In the genomic region with DNA sequence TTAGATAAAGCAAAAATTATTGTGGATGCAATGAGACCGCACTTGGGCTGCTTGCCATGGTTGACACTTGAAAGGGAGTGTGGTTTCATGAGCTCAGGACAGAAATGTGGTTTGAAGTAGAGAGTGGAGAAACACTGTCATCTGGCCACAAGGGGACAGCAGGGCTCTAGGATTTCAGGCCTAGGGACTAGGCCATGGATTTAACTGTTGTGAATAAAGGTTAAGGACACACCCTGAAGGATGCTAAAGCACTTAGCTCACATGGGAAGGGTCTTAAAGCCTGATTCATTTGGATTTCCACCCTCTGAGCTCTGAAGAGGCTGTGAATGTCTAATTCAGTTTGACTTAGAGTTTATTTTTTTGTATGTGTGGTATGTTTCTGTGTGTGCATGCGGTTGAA, we compare ENCODE assay signal across 9 mouse cellular contexts. TPM values are rescaled to one million over a fixed set of nuclear protein-coding genes. Genes with fewer than 3 reads are reported as not detected.
DNase-seq lines count a peak whose midpoint lies in the region; ATAC-seq and TF ChIP-seq lines count a peak whose summit lies in the region.
"Had no signal": no experiment of that assay in that cellular context is flagged by ENCODE, and none has a peak within 500 bp of the region (broad histone marks: within the 10 kb centered on the region; RNA-seq: fewer than 3 reads in every experiment).

No protein-coding gene starts in this region.

- 91% methylated on average over 2 of the region's 2 CpGs for WGBS in hindbrain, embryonic 14.5 days
- WGBS in midbrain, embryonic 13.5 days = 95% methylated on average over 2 of the region's 2 CpGs

- no peaks in the 10 kb centered on the region for H3K27me3 ChIP-seq in hindbrain, embryonic 14.5 days (ENCODE audit: control insufficient read depth, insufficient read depth, low read length)
- H3K27me3 ChIP-seq in midbrain, embryonic 13.5 days = no peaks in the 10 kb centered on the region
- H3K27me3 ChIP-seq: liver, embryonic 15.5 days had no signal

- H3K36me3 ChIP-seq in hindbrain, embryonic 14.5 days (replicated peaks; ENCODE audit: control insufficient read depth, insufficient read depth) = no peaks in the 10 kb centered on the region
- H3K36me3 ChIP-seq in midbrain, embryonic 13.5 days = no peaks in the 10 kb centered on the region
- H3K36me3 ChIP-seq: liver, embryonic 15.5 days had no signal

- intact Hi-C loops in left cerebral cortex, adult 2 months (cut with DNase I) = loop anchor here (2.0 to 5.0 kb wide), 2 partner anchors 522 to 543 kb away; no protein-coding TSS in a partner anchor

- peak; percentile 81 for TF ChIP-seq CTCF in left cerebral cortex, adult 2 months (IDR thresholded peaks at IDR 0.05)

- H3K9me3 ChIP-seq in hindbrain, embryonic 14.5 days (ENCODE audit: control insufficient read depth, low read length) = no peaks in the 10 kb centered on the region
- H3K9me3 ChIP-seq in midbrain, embryonic 13.5 days = no peaks in the 10 kb centered on the region
- H3K9me3 ChIP-seq: liver, embryonic 15.5 days had no signal

- no peak overlapping the region for H3K27ac ChIP-seq in left cerebral cortex, adult 2 months
- no peak overlapping the region for H3K27ac ChIP-seq in hindbrain, embryonic 14.5 days
- H3K27ac ChIP-seq in midbrain, embryonic 13.5 days = no peak overlapping the region
- H3K27ac ChIP-seq: liver, embryonic 15.5 days had no signal

- H3K9ac ChIP-seq in hindbrain, embryonic 14.5 days = no peak overlapping the region
- no peak overlapping the region for H3K9ac ChIP-seq in midbrain, embryonic 13.5 days (replicated peaks)
- H3K9ac ChIP-seq: liver, embryonic 15.5 days had no signal

- peak; percentile 80; the same call in 1 of the 2 replicates for ATAC-seq in hindbrain, embryonic 14.5 days (ENCODE audit: low FRiP score)
- ATAC-seq in midbrain, embryonic 13.5 days = peak; percentile 83

- no peaks in the 10 kb centered on the region for H3K4me1 ChIP-seq in hindbrain, embryonic 14.5 days (replicated peaks; ENCODE audit: control insufficient read depth, insufficient read depth, low read length)
- H3K4me1 ChIP-seq in midbrain, embryonic 13.5 days (replicated peaks) = no peaks in the 10 kb centered on the region
- H3K4me1 ChIP-seq: liver, embryonic 15.5 days had no signal

- H3K4me3 ChIP-seq in left cerebral cortex, adult 2 months = no peak overlapping the region
- H3K4me3 ChIP-seq in hindbrain, embryonic 14.5 days (replicated peaks; ENCODE audit: low read length) = no peak overlapping the region
- H3K4me3 ChIP-seq in midbrain, embryonic 13.5 days (replicated peaks) = no peak overlapping the region
- H3K4me3 ChIP-seq: liver, embryonic 15.5 days had no signal

- no peak overlapping the region for H3K4me2 ChIP-seq in hindbrain, embryonic 14.5 days (replicated peaks)
- H3K4me2 ChIP-seq in midbrain, embryonic 13.5 days (replicated peaks) = no peak overlapping the region
- H3K4me2 ChIP-seq: liver, embryonic 15.5 days had no signal

- peak in 1 of 2 experiments; percentile 28 for DNase-seq in left cerebral cortex, adult 2 months (ENCODE audit: extremely low spot score in 1 of 2, low spot score in 2 of 2)
- no peak for DNase-seq in left cerebral cortex, adult 11 months (ENCODE audit: low spot score)
- DNase-seq in MEL-GATA-1-ER (ENCODE audit: extremely low read depth, low read depth) = peak; percentile 7
- DNase-seq in embryo, embryonic 11.5 days (ENCODE audit: low read depth, low spot score) = peak; percentile 23
- peak; percentile 71 for DNase-seq in hindbrain, embryonic 14.5 days (ENCODE audit: low spot score)
- peak; percentile 44 to 68 for DNase-seq in layer of hippocampus, postnatal 10 days (ENCODE audit: low spot score in 2 of 2)
- DNase-seq in T-cell, adult 2 months (ENCODE audit: low spot score) = no peak

RNA-seq across cellular contexts. Expression of a gene that starts 57.9 kb away (rescaled TPM):
- under 1 TPM; 0.38 to 0.40 TPM for total RNA-seq in left cerebral cortex, adult 2 months (2021)
- polyA plus RNA-seq in hindbrain, embryonic 14.5 days (2014; fragmentation: Nextera tagmentation; extraction: Ambion mirVana) = 0.31 and 0.38 TPM in 2 replicates
- total RNA-seq in layer of hippocampus, postnatal 10 days (2021) = 1 to 10 TPM in 1 of 2 experiments, under 1 TPM in 1; 0.71 to 2.1 TPM
- 1.2 and 1.3 TPM in 2 replicates for polyA plus RNA-seq in midbrain, embryonic 13.5 days (2015; fragmentation: Nextera tagmentation; extraction: Ambion mirVana)

Comparison
In these comparisons a context has a peak if more than half of its experiments do, and no peak if none do; other contexts are left out.
1. DNase-seq: peak in MEL-GATA-1-ER (single experiment), embryo, embryonic 11.5 days (single experiment), hindbrain, embryonic 14.5 days (single experiment) and layer of hippocampus, postnatal 10 days (2 of 2); none in left cerebral cortex, adult 11 months (single experiment) and T-cell, adult 2 months (single experiment).